Mouse (Mus musculus): ENCODE results near the gene Agtpbp1. TPM values are rescaled to one million over a fixed set of nuclear protein-coding genes. Genes with fewer than 3 reads are reported as not detected.

The Agtpbp1 gene
- polyA plus RNA-seq, 1 experiment from 2014 or later, result 21.3 TPM

GRCm38 (mm10) chr13:59477451-59477850 lies 107.6 kb downstream of the Agtpbp1 start:
- Histone ChIP-seq H3K36me3 (peaks cover 10% of the 10 kb centered on the region; the same call in 1 of the 2 replicates), H3K27me3 (no peaks in the 10 kb centered on the region), H3K4me1 (0 out of 2 replicates have a peak, but pooled peaks cover 3% of the 10 kb centered on the region), H3K4me3 (no peak overlapping the region), H3K9me3 (no peaks in the 10 kb centered on the region), H3K27ac (no peak overlapping the region), H3K4me2 (replicated peaks) (no peak overlapping the region), H3K9ac (no peak overlapping the region)
- WGBS, result 86% methylated on average over 14 of the region's 14 CpGs
- no peak for ATAC-seq (ENCODE audit: insufficient number of reproducible peaks, insufficient read depth, low FRiP score, low TSS enrichment)

GRCm38 (mm10) chr13:59474973-59475372 lies 110.1 kb downstream of the Agtpbp1 start:
- H3K27me3 ChIP-seq, result no peaks in the 10 kb centered on the region
- H3K27ac ChIP-seq, result no peak overlapping the region
- no peak overlapping the region for H3K4me2 ChIP-seq (replicated peaks)
- no peak for ATAC-seq (ENCODE audit: insufficient number of reproducible peaks, insufficient read depth, low FRiP score, low TSS enrichment)
- no peaks in the 10 kb centered on the region for H3K9me3 ChIP-seq
- WGBS, result 73% methylated on average over 8 of the region's 8 CpGs
- 0 out of 2 replicates have a peak, but pooled peaks cover 3% of the 10 kb centered on the region for H3K4me1 ChIP-seq
- H3K4me3 ChIP-seq, result no peak overlapping the region
- no peak overlapping the region for H3K9ac ChIP-seq
- peaks cover 10% of the 10 kb centered on the region; the same call in 1 of the 2 replicates for H3K36me3 ChIP-seq

- peaks cover 1% of the 10 kb centered on the region; the same call in 1 of the 2 replicates for H3K4me1 ChIP-seq
- ATAC-seq (ENCODE audit: insufficient number of reproducible peaks, insufficient read depth, low FRiP score, low TSS enrichment), result no peak
- H3K9me3 ChIP-seq, result no peaks in the 10 kb centered on the region
- no peak overlapping the region for H3K9ac ChIP-seq
- H3K36me3 ChIP-seq, result peaks cover 10% of the 10 kb centered on the region; the same call in 1 of the 2 replicates
- H3K27ac ChIP-seq, result no peak overlapping the region
- no peak overlapping the region for H3K4me3 ChIP-seq
- no peaks in the 10 kb centered on the region for H3K27me3 ChIP-seq
- WGBS, result 76% methylated on average over 10 of the region's 10 CpGs
- H3K4me2 ChIP-seq (replicated peaks), result no peak overlapping the region
Observed at GRCm38 (mm10) chr13:59473341-59473740, 111.7 kb downstream of the Agtpbp1 start.

GRCm38 (mm10) chr13:59472222-59472621 lies 112.8 kb downstream of the Agtpbp1 start:
- Histone ChIP-seq H3K9ac (no peak overlapping the region), H3K27me3 (no peaks in the 10 kb centered on the region), H3K9me3 (no peaks in the 10 kb centered on the region), H3K4me3 (no peak overlapping the region), H3K4me1 (peaks cover 7% of the 10 kb centered on the region; the same call in 1 of the 2 replicates), H3K36me3 (peaks cover 6% of the 10 kb centered on the region; the same call in 1 of the 2 replicates), H3K27ac (no peak overlapping the region), H3K4me2 (replicated peaks) (no peak overlapping the region)
- 86% methylated on average over 5 of the region's 5 CpGs for WGBS
- ATAC-seq (ENCODE audit: insufficient number of reproducible peaks, insufficient read depth, low FRiP score, low TSS enrichment), result no peak

- Histone ChIP-seq H3K27me3 (no peaks in the 10 kb centered on the region), H3K4me1 (peaks cover 7% of the 10 kb centered on the region; the same call in 1 of the 2 replicates), H3K36me3 (no peaks in the 10 kb centered on the region; the same call in 1 of the 2 replicates), H3K9ac (no peak overlapping the region), H3K4me2 (replicated peaks) (no peak overlapping the region), H3K9me3 (no peaks in the 10 kb centered on the region), H3K27ac (no peak overlapping the region), H3K4me3 (no peak overlapping the region)
- no peak for ATAC-seq (ENCODE audit: insufficient number of reproducible peaks, insufficient read depth, low FRiP score, low TSS enrichment)
- WGBS, result 94% methylated on average over 5 of the region's 5 CpGs
Observed at GRCm38 (mm10) chr13:59469701-59470100, 115.3 kb downstream of the Agtpbp1 start.

- Histone ChIP-seq H3K4me3 (no peak overlapping the region), H3K27me3 (no peaks in the 10 kb centered on the region), H3K9ac (no peak overlapping the region), H3K9me3 (no peaks in the 10 kb centered on the region), H3K36me3 (no peaks in the 10 kb centered on the region; the same call in 1 of the 2 replicates), H3K4me2 (replicated peaks) (no peak overlapping the region), H3K27ac (no peak overlapping the region), H3K4me1 (peaks cover 7% of the 10 kb centered on the region; the same call in 1 of the 2 replicates)
- 73% methylated on average over 8 of the region's 8 CpGs for WGBS
- ATAC-seq (ENCODE audit: insufficient number of reproducible peaks, insufficient read depth, low FRiP score, low TSS enrichment), result no peak
Observed at GRCm38 (mm10) chr13:59468181-59468802, 116.7 kb downstream of the Agtpbp1 start.

GRCm38 (mm10) chr13:59467591-59467990 lies 117.4 kb downstream of the Agtpbp1 start:
- Histone ChIP-seq H3K4me3 (no peak overlapping the region), H3K4me1 (peaks cover 7% of the 10 kb centered on the region; the same call in 1 of the 2 replicates), H3K4me2 (replicated peaks) (no peak overlapping the region), H3K36me3 (no peaks in the 10 kb centered on the region), H3K27me3 (no peaks in the 10 kb centered on the region), H3K27ac (no peak overlapping the region), H3K9me3 (no peaks in the 10 kb centered on the region), H3K9ac (no peak overlapping the region)
- no peak for ATAC-seq (ENCODE audit: insufficient number of reproducible peaks, insufficient read depth, low FRiP score, low TSS enrichment)
- 39% methylated on average over 3 of the region's 3 CpGs for WGBS

- H3K4me3 ChIP-seq, result no peak overlapping the region
- no peaks in the 10 kb centered on the region for H3K4me1 ChIP-seq
- no peaks in the 10 kb centered on the region; the same call in 1 of the 2 replicates for H3K36me3 ChIP-seq
- H3K9ac ChIP-seq, result no peak overlapping the region
- ATAC-seq (ENCODE audit: insufficient number of reproducible peaks, insufficient read depth, low FRiP score, low TSS enrichment), result no peak
- H3K27ac ChIP-seq, result no peak overlapping the region
- 88% methylated on average over 3 of the region's 3 CpGs for WGBS
- no peaks in the 10 kb centered on the region for H3K9me3 ChIP-seq
- no peaks in the 10 kb centered on the region for H3K27me3 ChIP-seq
- H3K4me2 ChIP-seq (replicated peaks), result no peak overlapping the region
Observed at GRCm38 (mm10) chr13:59460958-59461357, 124.1 kb downstream of the Agtpbp1 start.

GRCm38 (mm10) chr13:59456203-59456602 lies 128.8 kb downstream of the Agtpbp1 start:
- Histone ChIP-seq H3K27me3 (no peaks in the 10 kb centered on the region), H3K4me2 (replicated peaks) (no peak overlapping the region), H3K9ac (no peak overlapping the region), H3K4me3 (no peak overlapping the region), H3K4me1 (peaks cover 11% of the 10 kb centered on the region), H3K27ac (no peak overlapping the region), H3K9me3 (no peaks in the 10 kb centered on the region), H3K36me3 (no peaks in the 10 kb centered on the region; the same call in 1 of the 2 replicates)
- whole genome bisulfite sequencing, result 82% methylated on average over 1 of the region's 1 CpGs
- ATAC-seq (ENCODE audit: insufficient number of reproducible peaks, insufficient read depth, low FRiP score, low TSS enrichment), result no peak

GRCm38 (mm10) chr13:59454001-59454785 lies 130.8 kb downstream of the Agtpbp1 start:
- ATAC-seq (ENCODE audit: insufficient number of reproducible peaks, insufficient read depth, low FRiP score, low TSS enrichment), result no peak
- Histone ChIP-seq H3K36me3 (no peaks in the 10 kb centered on the region; the same call in 1 of the 2 replicates), H3K4me3 (no peak overlapping the region), H3K27me3 (no peaks in the 10 kb centered on the region), H3K27ac (no peak overlapping the region), H3K9ac (no peak overlapping the region), H3K9me3 (no peaks in the 10 kb centered on the region), H3K4me2 (replicated peaks) (no peak overlapping the region), H3K4me1 (peaks cover 11% of the 10 kb centered on the region)
- WGBS, result 81% methylated on average over 11 of the region's 11 CpGs

- no peaks in the 10 kb centered on the region; the same call in 1 of the 2 replicates for H3K36me3 ChIP-seq
- H3K9ac ChIP-seq, result no peak overlapping the region
- WGBS, result 71% methylated on average over 6 of the region's 6 CpGs
- H3K27ac ChIP-seq, result peak overlapping the region; percentile 24; the same call in 1 of the 2 replicates
- no peaks in the 10 kb centered on the region for H3K9me3 ChIP-seq
- H3K4me2 ChIP-seq (replicated peaks), result no peak overlapping the region
- no peak for ATAC-seq (ENCODE audit: insufficient number of reproducible peaks, insufficient read depth, low FRiP score, low TSS enrichment)
- no peaks in the 10 kb centered on the region for H3K27me3 ChIP-seq
- H3K4me3 ChIP-seq, result no peak overlapping the region
- H3K4me1 ChIP-seq, result peaks cover 11% of the 10 kb centered on the region
Observed at GRCm38 (mm10) chr13:59453582-59453981, 131.4 kb downstream of the Agtpbp1 start.

Data from embryonic facial prominence, embryonic 12.5 days (tissue).